9 mouse cellular contexts compared by ENCODE assay signal in genomic region chr11:94129261-94130059, GRCm38 (mm10).
DNase-seq lines count a peak whose midpoint lies in the region; ATAC-seq and TF ChIP-seq lines count a peak whose summit lies in the region.
"Had no signal": no experiment of that assay in that cellular context is flagged by ENCODE, and none has a peak within 500 bp of the region (broad histone marks: within the 10 kb centered on the region; RNA-seq: fewer than 3 reads in every experiment).

No protein-coding gene starts in this region.

- H3K27me3 ChIP-seq in lung, embryonic 14.5 days (ENCODE audit: insufficient read depth, low read length), result no peaks in the 10 kb centered on the region
- H3K27me3 ChIP-seq: lung, embryonic 15.5 days had no signal

- WGBS in lung, embryonic 14.5 days, result 64% methylated on average over 12 of the region's 12 CpGs
- 64% methylated on average over 12 of the region's 12 CpGs for WGBS in olfactory bulb, adult 2 months

- H3K9me3 ChIP-seq in lung, embryonic 14.5 days (ENCODE audit: low read depth, low read length), result no peaks in the 10 kb centered on the region
- H3K9me3 ChIP-seq: lung, embryonic 15.5 days had no signal

- no peak overlapping the region for H3K27ac ChIP-seq in lung, embryonic 14.5 days (ENCODE audit: low read depth)
- peak overlapping the region; percentile 23; the same call in 1 of the 2 replicates for H3K27ac ChIP-seq in olfactory bulb, adult 2 months (ENCODE audit: insufficient read depth, low read depth, low read length)
- H3K27ac ChIP-seq: lung, embryonic 15.5 days had no signal

- peaks cover 9% of the 10 kb centered on the region; the same call in 1 of the 2 replicates for H3K36me3 ChIP-seq in lung, embryonic 14.5 days (ENCODE audit: insufficient read depth)

- no peak overlapping the region for H3K4me3 ChIP-seq in lung, embryonic 14.5 days (ENCODE audit: low read depth, low read length)
- no peak overlapping the region for H3K4me3 ChIP-seq in olfactory bulb, adult 2 months (ENCODE audit: insufficient read depth, low read depth, low read length)
- H3K4me3 ChIP-seq: lung, embryonic 15.5 days had no signal

- peak; percentile 89 for TF ChIP-seq CTCF in lung, embryonic 14.5 days (IDR thresholded peaks at IDR 0.05; ENCODE audit: low read depth)
- peak; percentile 57; the same call in 1 of the 2 replicates for TF ChIP-seq CTCF in olfactory bulb, adult 2 months (IDR thresholded peaks at IDR 0.05; ENCODE audit: insufficient read depth, low read depth, low read length)

- H3K4me1 ChIP-seq in lung, embryonic 14.5 days (ENCODE audit: insufficient read depth), result peaks cover 6% of the 10 kb centered on the region; the same call in 1 of the 2 replicates
- H3K4me1 ChIP-seq in olfactory bulb, adult 2 months (ENCODE audit: control insufficient read depth, insufficient read depth, low read length), result peaks cover 20% of the 10 kb centered on the region

- H3K9ac ChIP-seq in lung, embryonic 14.5 days, result no peak overlapping the region
- H3K9ac ChIP-seq: lung, embryonic 15.5 days had no signal

- peak; percentile 66 for DNase-seq in adrenal gland, adult 2 months
- no peak for DNase-seq in adrenal gland, postnatal 4 days (ENCODE audit: low spot score in 2 of 2)
- DNase-seq in ZHBTc4 (ENCODE audit: low read depth, low spot score), result peak; percentile 89
- DNase-seq in embryo, embryonic 10.5 days (ENCODE audit: low spot score), result peak; percentile 88
- peak; percentile 53 for DNase-seq in heart, adult 8-10 months (ENCODE audit: low spot score)
- peak; percentile 68 to 75 for DNase-seq in kidney, postnatal 36 days
- DNase-seq in lung, embryonic 14.5 days, result peak; percentile 89

- peak; percentile 26; the same call in 1 of the 2 replicates for ATAC-seq in lung, embryonic 14.5 days (ENCODE audit: insufficient read depth)

- no peak for TF ChIP-seq POLR2A in olfactory bulb, adult 2 months (IDR thresholded peaks at IDR 0.05; ENCODE audit: insufficient read depth, low read depth, low read length)

- no peak overlapping the region for H3K4me2 ChIP-seq in lung, embryonic 14.5 days
- H3K4me2 ChIP-seq: lung, embryonic 15.5 days had no signal

Comparison
In these comparisons a context has a peak if more than half of its experiments do, and no peak if none do; other contexts are left out.
1. DNase-seq: peak in adrenal gland, adult 2 months (single experiment), ZHBTc4 (single experiment), embryo, embryonic 10.5 days (single experiment), heart, adult 8-10 months (single experiment), kidney, postnatal 36 days (2 of 2) and lung, embryonic 14.5 days (single experiment); none in adrenal gland, postnatal 4 days (0 of 2).